Mouse (Mus musculus): ENCODE measurements around the gene Uhrf1bp1.

Uhrf1bp1 gene

DNA sequence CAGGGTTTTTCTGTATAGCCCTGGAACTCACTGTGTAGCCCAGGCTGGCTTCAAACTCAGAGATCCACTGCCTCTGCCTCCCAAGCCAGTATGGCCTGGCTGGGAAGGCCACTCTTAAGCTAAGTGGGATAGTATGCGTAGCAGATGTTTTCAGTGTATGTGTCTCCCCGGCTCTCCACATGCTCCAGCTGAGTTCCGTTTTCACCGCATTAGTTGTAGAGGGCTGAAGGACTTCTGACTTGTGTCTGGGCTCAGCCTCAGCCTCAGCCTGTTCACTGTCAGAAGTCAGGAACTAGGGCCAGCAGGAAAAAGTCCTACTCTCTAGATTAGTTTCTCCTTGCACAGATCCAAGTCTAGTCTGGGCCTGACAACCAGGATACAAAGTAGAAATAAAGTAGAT, 60.1 kb downstream of the Uhrf1bp1 start:
- DNase-seq: no peak

DNA sequence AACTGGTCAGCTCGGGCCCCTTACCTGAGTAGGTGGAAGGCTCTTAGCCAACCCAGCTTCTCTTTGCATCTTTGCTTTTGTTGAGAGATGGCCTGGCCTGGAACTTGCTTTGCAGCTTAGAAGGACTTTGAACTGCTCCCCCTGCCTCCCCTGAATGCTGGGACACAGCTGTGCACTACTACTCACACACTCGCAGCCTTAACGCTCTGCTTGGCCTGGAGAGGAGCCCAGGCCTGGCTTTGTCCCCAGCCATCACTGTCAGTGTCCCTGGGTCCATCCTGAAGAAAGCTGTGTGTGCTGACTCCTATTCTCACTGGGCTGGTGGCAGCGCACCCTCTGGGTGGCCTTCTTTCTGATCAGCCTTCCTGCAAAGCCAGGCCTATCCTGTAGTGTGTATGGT, 64.4 kb downstream of the Uhrf1bp1 start:
- DNase-seq: no peak

DNA sequence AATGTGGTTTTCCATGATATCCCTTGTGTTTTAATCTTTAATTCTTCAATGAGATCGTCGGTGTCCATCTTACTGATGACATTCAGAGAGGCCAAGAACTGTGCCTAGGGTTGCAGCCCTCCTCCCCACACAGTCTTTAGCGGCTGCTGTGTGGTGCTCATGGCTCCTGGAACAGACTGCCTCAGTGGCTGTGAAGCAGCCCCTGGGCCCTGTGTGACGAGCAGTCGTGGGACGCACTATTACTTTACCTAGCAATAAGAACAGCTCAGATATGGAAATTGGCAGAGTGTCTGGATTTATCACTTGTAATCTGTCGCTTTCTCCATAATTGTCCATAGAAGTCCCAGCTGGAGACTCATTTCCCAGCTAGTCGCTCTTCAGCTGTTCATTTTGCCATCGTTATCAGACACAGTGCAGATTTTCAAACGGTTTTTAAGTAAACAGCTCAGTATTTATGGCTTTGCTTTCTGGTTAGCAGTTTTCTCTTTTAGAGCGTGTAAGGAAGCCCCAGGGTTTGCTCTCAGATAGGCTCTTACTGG, 66.0 kb downstream of the Uhrf1bp1 start:
- no peak for DNase-seq

DNA sequence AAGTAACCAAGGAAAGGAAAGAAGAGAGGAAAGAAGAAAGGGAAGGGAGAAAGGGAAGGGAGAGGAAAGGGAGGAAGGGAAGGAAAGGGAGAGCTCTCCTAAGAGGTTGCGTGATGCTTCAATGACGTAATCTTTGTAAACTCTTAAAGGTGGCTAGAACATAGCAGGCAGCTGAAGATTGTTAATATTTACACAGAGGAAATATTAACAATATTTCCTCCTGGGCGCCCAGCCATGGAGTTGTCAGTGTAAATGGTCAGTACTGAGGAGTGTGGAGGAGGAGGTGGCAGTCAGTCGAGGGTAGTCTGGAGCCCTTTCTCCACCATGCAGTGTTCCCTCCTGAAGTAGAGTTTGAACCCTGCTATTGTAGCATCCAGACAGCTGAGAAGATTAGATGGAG, 68.8 kb downstream of the Uhrf1bp1 start:
- no peak for DNase-seq

DNA sequence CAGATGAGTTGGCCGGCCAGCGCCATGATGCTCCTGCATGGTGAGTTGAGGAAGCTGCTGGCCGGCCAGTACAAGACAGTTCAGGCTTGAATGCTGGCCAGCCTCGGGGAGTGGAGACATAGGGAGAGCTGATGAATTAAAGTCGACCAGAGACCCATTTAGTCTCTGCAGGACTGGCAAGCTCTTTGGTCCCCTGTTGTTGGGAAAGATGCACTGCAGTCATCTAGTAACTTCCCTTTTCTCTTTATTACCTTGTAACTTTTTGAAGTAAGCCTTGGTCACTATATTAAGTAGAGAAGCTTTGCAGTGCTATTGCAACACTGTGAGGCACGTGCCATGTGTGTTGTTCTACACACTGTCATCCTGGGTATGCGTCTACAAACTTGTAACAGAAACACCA, 69.3 kb downstream of the Uhrf1bp1 start:
- no peak for DNase-seq

DNA sequence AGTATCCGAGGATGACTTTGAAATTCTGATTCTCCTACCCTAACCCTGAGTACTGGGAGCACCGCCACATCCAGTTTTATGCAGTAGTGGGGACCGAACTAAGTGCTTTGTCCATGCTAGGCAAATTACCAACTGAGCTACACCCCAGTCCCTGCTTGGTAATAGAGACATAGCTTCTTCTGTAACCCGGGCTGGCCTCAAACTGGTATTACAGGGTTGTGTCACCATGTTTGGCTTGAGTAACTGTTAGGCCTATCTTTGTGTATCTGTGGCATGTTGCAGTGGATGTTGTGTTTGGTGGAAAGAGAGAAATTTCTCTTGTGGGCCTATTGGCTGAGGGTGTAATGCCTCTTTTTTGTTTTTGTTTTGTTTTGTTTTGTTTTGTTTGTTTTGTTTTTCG, 74.0 kb downstream of the Uhrf1bp1 start:
- no peak for DNase-seq

DNA sequence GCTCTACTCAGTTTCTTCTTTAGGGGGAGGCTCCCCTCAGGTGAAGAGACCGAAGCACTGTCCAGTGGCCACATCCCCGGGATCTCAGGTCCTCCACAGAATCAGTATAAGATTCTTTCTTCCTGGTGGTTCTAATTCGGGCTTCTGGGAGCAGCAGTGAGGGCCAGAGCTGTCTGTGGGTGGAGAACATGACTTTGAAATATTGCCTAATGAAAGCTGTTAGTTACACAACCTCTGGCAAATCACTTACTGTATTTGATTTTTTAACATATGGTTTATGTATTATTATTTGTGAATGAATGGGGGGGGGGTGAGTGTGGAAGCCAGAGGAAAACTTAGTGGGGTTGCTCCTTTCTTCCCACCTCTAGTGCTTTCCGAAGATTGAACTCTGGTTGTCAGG, 75.6 kb downstream of the Uhrf1bp1 start:
- DNase-seq: no peak

DNA sequence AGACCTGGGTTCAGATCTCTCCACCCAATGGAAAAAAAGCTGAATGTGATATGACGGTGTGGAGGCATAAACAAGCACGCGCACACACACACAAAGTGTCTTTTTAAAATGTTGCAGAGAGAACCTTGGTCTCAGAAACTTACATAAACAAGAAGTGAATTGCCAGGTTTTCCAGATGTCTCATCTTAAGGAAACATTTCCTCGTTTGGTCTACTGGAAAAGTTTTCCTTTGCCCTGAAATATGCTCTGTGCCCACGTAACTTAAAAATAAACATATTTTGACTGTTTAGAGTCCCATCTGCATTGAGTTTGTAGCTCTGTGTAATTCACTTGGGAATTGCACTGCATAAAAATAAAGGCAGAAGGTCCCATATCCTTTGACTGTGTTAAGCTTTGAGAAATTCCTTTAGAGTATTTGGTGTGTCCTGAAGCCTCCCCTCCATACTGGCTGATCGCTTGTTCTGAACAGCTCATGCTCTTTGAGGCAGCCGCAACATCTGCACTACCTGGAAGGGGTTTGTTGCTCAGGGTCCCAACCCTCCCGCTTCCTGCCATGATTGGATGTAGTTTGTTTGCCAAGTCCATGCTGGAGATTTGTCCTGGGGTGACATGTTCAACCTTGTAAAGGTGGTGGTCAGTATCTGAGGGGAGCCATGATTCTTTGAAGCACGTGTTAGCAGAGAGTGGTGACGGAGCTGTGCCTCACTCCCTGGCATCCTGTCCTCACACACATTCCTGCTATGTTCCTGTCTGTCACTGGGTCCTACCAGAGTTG, 78.1 kb downstream of the Uhrf1bp1 start:
- no peak for DNase-seq

DNA sequence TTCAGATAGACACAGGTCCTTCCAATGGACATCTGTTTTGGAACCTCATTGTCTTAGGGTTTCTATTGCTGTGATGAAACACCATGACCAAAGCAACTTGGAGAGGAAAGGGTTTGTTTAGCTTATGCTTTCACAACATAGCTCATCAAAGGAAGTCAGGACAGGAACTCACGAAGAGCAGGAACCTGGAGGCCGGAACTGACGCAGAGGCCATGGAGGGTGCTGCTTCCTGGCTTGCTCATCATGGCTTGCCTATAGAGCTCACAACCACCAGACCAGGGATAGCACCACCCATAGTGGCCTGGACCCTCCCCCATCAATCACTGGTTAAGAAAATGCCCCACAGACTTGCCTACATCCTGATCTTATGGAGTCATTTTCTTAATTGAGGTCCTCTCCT, 78.8 kb downstream of the Uhrf1bp1 start:
- DNase-seq: no peak

DNA sequence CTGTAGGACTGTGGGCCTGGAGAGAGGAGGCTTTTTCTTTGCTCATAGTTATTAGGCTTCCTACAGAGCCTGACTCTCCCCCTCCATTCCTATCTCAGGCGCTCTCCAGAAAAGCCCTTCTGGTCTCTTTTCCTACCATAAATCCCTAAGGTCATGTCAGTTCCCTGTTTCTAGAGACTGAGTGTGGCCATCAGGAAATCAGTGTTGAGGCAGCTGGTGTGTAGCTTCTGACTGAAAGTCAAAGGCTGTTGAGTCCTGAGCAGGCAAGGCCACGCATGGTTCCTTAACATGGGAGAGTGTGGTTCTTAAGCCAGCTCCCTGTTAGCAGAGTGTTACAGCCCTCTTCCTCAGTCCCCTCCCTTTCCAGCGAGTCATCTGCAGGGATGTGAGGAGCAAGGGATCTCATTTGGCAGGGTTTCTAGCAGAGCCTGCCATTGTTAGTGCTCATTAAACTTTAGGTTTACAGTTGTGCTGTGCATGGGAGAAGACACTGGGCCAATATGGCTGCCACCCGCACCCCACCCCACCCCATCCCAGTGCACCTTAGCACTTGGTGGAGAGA, 80.9 kb downstream of the Uhrf1bp1 start:
- no peak for DNase-seq

DNA sequence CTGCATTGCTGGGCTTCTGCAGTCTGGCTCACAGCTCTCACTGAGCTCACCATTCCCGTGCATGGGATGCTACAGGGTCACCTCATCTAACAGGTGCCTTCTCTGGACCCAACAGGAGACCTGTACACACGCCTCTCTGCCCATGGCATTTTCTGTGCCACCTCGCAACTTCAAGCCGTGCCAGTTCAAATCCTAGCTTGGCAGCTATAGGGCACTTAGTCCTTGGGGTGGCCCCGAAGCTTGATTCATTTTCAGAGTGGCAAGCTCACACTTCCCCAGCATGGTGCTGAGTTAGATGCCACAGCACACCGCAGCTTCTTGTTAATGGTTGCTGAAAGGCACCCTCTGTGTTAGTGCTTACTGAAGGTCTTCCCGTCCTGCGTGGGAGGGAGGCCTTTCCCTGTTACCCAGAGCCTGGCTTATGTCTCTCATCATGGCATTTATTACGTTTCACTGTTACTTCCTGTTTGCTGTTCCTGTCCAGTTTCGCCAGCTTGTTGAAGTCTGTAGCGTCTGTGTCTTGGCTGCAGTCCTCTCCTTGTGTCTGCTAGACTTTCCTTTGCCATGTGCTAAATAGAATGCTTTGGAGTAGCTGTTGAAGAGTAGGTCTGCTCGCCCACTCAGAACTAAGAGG, 82.0 kb downstream of the Uhrf1bp1 start:
- DNase-seq: no peak

DNA sequence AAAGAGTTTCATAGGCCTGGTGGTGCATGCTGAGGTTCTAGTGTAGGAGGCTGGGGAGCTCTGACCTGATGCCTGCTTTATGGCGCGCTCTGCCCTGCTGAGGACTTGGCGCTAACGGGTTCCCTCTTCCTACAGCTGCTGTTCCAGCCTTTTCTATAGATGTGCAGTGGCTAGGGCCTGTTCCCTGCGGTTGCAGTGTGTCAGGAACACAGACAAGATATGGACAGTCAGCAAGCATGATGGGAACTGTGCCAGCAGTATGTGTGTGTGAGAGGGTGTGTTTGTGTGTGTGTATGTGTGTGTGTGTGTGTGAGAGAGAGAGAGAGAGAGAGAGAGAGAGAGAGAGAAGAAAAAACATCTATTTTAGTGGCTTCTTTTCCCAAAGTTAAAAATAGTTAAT, 82.8 kb downstream of the Uhrf1bp1 start:
- no peak for DNase-seq

DNA sequence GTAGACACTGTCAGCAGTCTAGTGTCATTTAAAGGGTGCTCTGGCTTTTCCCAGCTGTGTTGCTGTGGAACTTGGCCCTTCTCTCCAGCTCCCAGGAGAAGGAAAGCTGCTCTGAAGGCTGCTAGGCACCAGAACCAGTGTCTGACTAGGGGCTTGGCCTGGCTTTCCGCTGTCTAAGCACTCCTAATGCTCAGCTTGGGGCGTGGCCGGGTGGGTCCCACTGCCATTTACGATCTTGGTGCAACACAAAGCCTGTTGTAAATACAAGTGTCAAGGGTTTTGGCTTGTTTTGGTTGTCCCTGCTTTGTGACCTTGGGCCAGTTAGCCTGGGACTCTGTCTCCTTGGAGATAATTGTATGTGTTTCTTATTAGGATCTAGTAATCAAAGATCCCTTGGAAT, 84.1 kb downstream of the Uhrf1bp1 start:
- DNase-seq: no peak

DNA sequence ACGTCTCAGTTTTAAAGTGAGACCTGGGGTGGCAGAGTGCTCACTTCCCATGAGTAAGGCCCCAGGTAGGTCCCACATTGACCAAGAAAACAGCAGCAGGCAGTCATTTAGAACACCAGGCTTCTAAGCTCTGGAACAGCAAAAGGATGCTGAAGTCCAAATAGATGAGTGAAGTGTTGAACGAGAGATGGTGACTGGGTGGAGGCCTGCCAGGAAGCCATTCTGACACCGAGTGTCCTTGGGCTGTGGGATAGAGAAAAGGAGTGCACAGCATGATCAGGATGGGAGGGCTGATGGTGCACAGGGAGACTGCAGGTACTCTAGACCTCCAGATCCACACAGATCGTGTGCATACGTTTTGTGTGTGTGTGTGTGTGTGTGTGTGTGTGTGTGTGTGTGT, 84.9 kb downstream of the Uhrf1bp1 start:
- DNase-seq: no peak

DNA sequence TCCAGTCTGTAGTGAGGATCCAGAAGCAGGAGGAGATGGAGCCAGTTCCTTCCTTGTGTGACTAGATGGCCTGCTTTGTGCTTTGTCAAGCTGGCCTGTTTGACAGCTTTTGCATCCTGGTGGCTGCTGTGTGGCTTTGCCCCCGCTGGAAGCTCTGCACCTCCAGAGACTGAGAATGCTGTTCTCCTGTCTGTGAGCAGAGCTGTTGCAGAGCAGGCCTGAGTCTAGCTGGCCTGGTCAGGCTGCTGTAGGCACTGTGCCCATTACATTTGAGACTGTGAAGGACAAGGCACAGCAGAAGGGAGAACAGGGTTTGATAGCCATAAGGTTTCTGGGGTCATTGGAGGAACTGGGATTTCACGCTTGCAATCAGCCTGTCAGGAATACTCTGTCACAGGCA, 85.5 kb downstream of the Uhrf1bp1 start:
- DNase-seq: no peak

DNA sequence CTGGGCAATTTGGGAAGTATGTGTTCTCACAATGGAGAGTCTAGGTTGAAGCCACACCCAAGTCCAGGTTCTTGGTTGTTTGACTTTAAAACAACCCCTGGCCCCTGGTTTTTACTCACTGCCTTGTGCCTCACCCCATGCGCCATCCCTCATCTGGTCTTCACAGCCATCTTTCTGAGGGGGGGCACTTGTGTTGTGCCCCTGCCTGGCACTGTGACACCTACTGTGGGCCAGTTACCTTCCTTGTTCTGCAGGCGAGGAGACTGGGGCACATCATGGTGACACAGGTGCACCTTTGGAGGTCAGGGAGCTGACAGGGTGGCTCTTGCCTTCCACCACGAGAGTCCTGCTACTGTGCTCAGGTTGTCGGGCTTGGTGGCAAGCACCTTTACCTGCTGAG, 85.9 kb downstream of the Uhrf1bp1 start:
- no peak for DNase-seq

DNA sequence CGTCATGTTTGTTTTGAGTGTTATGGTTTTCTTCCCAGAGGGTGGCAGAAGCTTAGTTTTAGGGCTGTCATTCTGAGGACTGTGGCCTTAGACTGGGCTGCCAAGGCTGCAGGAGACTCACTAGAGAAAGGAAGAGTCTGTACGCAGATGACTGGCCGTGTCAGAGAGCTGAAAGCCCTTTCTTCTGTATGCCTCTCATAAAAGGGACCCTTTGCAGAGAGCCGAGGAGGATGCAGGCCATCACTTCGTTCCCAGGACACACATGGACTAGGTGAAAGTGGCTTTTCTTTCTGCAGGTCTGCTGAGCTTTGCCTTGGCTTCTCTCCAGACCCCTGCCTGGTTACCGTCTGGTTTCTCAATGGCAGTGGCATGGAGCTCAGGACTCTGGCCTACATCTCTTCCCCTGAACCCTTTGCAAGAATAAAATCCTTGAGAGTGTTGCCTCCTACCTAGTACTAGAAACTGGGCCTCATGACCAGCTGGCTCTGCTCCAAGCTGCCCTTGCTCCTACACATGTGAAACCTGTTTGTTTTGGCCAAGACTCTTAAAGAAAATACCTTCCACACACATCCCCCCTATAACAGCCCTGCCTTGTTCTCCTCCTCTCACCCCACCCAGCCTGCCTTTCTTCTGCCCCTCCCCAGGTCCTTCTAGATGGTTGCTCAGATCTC, 89.4 kb downstream of the Uhrf1bp1 start:
- peak; percentile 19 for DNase-seq

DNA sequence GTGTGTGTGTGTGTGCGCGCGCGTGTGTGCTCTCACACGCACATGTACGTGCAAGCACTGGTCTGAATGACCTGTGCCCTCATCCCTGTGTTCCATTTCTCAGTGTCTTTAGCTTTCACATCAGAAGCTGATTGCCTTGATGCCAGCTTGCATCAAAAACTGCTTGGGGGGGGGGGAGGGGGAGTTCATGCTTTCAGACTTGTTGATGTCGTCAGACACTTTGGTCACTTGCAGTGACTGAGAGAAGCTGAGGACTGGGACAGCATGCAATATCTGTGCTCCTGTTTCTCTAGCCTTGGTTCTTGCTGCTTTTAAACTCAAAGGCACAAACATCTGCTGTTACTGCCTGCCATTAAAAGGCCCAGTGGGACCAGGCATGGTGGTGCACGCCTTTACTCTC, 90.1 kb downstream of the Uhrf1bp1 start:
- no peak for DNase-seq

DNA sequence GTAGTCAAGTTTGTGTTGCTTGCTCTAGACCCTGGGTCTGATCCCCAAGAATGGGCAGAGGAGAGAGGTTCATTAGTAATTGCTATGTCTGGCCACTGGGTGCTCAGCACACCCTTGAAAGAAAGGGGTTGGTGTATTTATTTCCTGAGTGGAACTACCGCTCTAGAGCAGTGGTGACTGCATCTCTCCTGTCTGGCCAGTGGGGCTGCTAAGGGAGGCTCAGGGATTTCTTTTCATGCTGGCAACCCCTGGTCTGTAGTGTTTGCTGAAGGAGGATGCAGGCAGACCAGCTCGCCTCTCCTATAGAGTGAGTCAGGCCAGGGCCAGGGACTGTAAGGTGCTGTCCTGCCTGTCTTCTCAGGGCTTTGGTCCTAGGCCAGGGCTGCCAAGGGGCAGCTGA, 90.9 kb downstream of the Uhrf1bp1 start:
- no peak for DNase-seq
